In the genomic region with DNA sequence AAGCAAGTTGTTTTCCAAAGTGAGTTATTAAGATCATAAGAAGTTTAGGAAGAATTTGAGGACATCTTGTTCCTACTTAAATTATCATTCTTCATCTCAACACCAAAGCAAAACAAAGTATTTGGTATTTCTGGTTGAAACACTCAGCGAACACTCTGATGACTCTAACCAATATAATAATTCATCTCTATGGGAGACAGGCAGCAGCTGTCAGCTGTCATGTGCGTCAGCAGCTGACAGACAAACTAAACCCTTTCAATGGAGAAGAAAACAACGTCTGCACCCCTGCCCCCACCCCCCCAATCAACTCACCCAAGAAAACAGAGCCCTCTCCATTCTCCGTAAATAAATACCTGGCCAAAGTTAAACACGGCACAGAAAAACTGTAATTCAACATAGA, we compare ENCODE assay signal across 9 mouse cellular contexts. TPM values are rescaled to one million over a fixed set of nuclear protein-coding genes. Genes with fewer than 3 reads are reported as not detected.
DNase-seq lines count a peak whose midpoint lies in the region; ATAC-seq lines count a peak whose summit lies in the region.
"Had no signal": no experiment of that assay in that cellular context is flagged by ENCODE, and none has a peak within 500 bp of the region (broad histone marks: within the 10 kb centered on the region; RNA-seq: fewer than 3 reads in every experiment).

No protein-coding gene starts in this region.

- peaks cover 14% of the 10 kb centered on the region; the same call in 1 of the 2 replicates for H3K4me1 ChIP-seq in embryonic facial prominence, embryonic 14.5 days (ENCODE audit: control insufficient read depth, insufficient read depth, low read length)
- peaks cover 43% of the 10 kb centered on the region for H3K4me1 ChIP-seq in embryonic facial prominence, embryonic 10.5 days

- peak overlapping the region; percentile 17; the same call in 1 of the 2 replicates for H3K4me2 ChIP-seq in embryonic facial prominence, embryonic 14.5 days (ENCODE audit: low read depth, low read length)
- H3K4me2 ChIP-seq: embryonic facial prominence, embryonic 12.5 days had no signal

- no peak for ATAC-seq in embryonic facial prominence, embryonic 14.5 days (ENCODE audit: low read depth)
- no peak for ATAC-seq in monocyte, adult 5-6 weeks (replicated peaks; ENCODE audit: insufficient number of reproducible peaks, low FRiP score, low TSS enrichment, poor library complexity, severe bottlenecking)

- H3K27ac ChIP-seq in embryonic facial prominence, embryonic 14.5 days (replicated peaks; ENCODE audit: low read depth, low read length): peak overlapping the region; percentile 50; the same call in 1 of the 2 replicates
- no peak overlapping the region for H3K27ac ChIP-seq in embryonic facial prominence, embryonic 10.5 days (replicated peaks)
- H3K27ac ChIP-seq: embryonic facial prominence, embryonic 12.5 days had no signal

- H3K9me3 ChIP-seq in embryonic facial prominence, embryonic 14.5 days (ENCODE audit: control insufficient read depth, low read length): no peaks in the 10 kb centered on the region
- H3K9me3 ChIP-seq in embryonic facial prominence, embryonic 10.5 days: no peaks in the 10 kb centered on the region
- H3K9me3 ChIP-seq: embryonic facial prominence, embryonic 12.5 days had no signal

- H3K36me3 ChIP-seq in embryonic facial prominence, embryonic 14.5 days (ENCODE audit: control insufficient read depth, insufficient read depth, low read length): no peaks in the 10 kb centered on the region
- no peaks in the 10 kb centered on the region for H3K36me3 ChIP-seq in embryonic facial prominence, embryonic 10.5 days (replicated peaks)
- H3K36me3 ChIP-seq: embryonic facial prominence, embryonic 12.5 days had no signal

- no peak overlapping the region for H3K9ac ChIP-seq in embryonic facial prominence, embryonic 14.5 days (ENCODE audit: low read depth, low read length)
- H3K9ac ChIP-seq: embryonic facial prominence, embryonic 12.5 days had no signal

- no peak overlapping the region for H3K4me3 ChIP-seq in embryonic facial prominence, embryonic 14.5 days (ENCODE audit: low read depth, low read length)
- no peak overlapping the region for H3K4me3 ChIP-seq in embryonic facial prominence, embryonic 10.5 days
- H3K4me3 ChIP-seq: embryonic facial prominence, embryonic 12.5 days had no signal

- DNase-seq in embryonic facial prominence, embryonic 14.5 days (ENCODE audit: low spot score): peak; percentile 47
- no peak for DNase-seq in embryonic facial prominence, embryonic 10.5 days (ENCODE audit: low spot score)
- peak; percentile 65 for DNase-seq in layer of hippocampus, adult 9-11 months
- no peak for DNase-seq in layer of hippocampus, postnatal 10 days (ENCODE audit: low spot score in 2 of 2)
- peak; percentile 24 to 31 for DNase-seq in heart, postnatal 10 days
- peak; percentile 8 to 54 for DNase-seq in lung, postnatal 4 days
- no peak for DNase-seq in gastrocnemius, postnatal 25 days

- WGBS in embryonic facial prominence, embryonic 14.5 days: 28% methylated on average over 5 of the region's 5 CpGs
- 62% methylated on average over 5 of the region's 5 CpGs for WGBS in embryonic facial prominence, embryonic 10.5 days

- H3K27me3 ChIP-seq in embryonic facial prominence, embryonic 14.5 days (replicated peaks; ENCODE audit: control insufficient read depth, insufficient read depth, low read length): no peaks in the 10 kb centered on the region
- H3K27me3 ChIP-seq in embryonic facial prominence, embryonic 10.5 days (replicated peaks; ENCODE audit: low read depth, poor library complexity, severe bottlenecking): 0 out of 2 replicates have a peak, but pooled peaks cover 4% of the 10 kb centered on the region
- H3K27me3 ChIP-seq: embryonic facial prominence, embryonic 12.5 days had no signal

- intact Hi-C loops in heart, postnatal 10 days (cut with DNase I): no loop called here

RNA-seq across cellular contexts. Expression of a gene that starts 34.9 kb away (rescaled TPM):
- 7.1 and 7.9 TPM in 2 replicates for polyA plus RNA-seq in embryonic facial prominence, embryonic 14.5 days (2014; fragmentation: Nextera tagmentation; extraction: Ambion mirVana)
- 2.8 and 4.3 TPM in 2 replicates for polyA plus RNA-seq in embryonic facial prominence, embryonic 10.5 days (2016; fragmentation: Nextera tagmentation; extraction: Ambion mirVana)
- total RNA-seq in layer of hippocampus, postnatal 10 days (2021): 10 to 100 TPM; 36.2 to 40.1 TPM
- total RNA-seq in heart, postnatal 10 days (2021): 10 to 100 TPM in 1 of 2 experiments, 1 to 10 TPM in 1; 8.4 to 10.1 TPM
- total RNA-seq in monocyte, adult 5-6 weeks (2017): 13.7 to 14.4 TPM (median 13.8 TPM) in 3 replicates
- total RNA-seq in gastrocnemius, postnatal 25 days (2021): 10 to 100 TPM; 10.0 to 12.1 TPM

RNA-seq across cellular contexts. Expression of a gene that starts 39.0 kb away (rescaled TPM):
- polyA plus RNA-seq in embryonic facial prominence, embryonic 14.5 days (2014; fragmentation: Nextera tagmentation; extraction: Ambion mirVana): 23.8 and 25.5 TPM in 2 replicates
- 16.8 and 18.0 TPM in 2 replicates for polyA plus RNA-seq in embryonic facial prominence, embryonic 10.5 days (2016; fragmentation: Nextera tagmentation; extraction: Ambion mirVana)
- total RNA-seq in layer of hippocampus, postnatal 10 days (2021): 10 to 100 TPM; 22.8 to 26.7 TPM
- 10 to 100 TPM; 13.7 to 14.0 TPM for total RNA-seq in heart, postnatal 10 days (2021)
- total RNA-seq in monocyte, adult 5-6 weeks (2017): 25.7 to 34.2 TPM (median 30.7 TPM) in 3 replicates
- 10 to 100 TPM in 1 of 2 experiments, 1 to 10 TPM in 1; 9.9 to 10.0 TPM for total RNA-seq in gastrocnemius, postnatal 25 days (2021)

RNA-seq across cellular contexts. Expression of a gene that starts 39.1 kb away (rescaled TPM):
- 12.7 and 14.2 TPM in 2 replicates for polyA plus RNA-seq in embryonic facial prominence, embryonic 14.5 days (2014; fragmentation: Nextera tagmentation; extraction: Ambion mirVana)
- polyA plus RNA-seq in embryonic facial prominence, embryonic 10.5 days (2016; fragmentation: Nextera tagmentation; extraction: Ambion mirVana): 14.7 and 15.3 TPM in 2 replicates
- total RNA-seq in layer of hippocampus, postnatal 10 days (2021): 10 to 100 TPM; 12.1 to 12.6 TPM
- total RNA-seq in heart, postnatal 10 days (2021): 10 to 100 TPM; 14.0 to 17.4 TPM
- total RNA-seq in monocyte, adult 5-6 weeks (2017): 6.3 to 13.4 TPM (median 10.3 TPM) in 3 replicates
- total RNA-seq in gastrocnemius, postnatal 25 days (2021): 10 to 100 TPM; 30.4 to 33.6 TPM

Comparison
In these comparisons a context has a peak if more than half of its experiments do, and no peak if none do; other contexts are left out.
1. DNase-seq: peak in embryonic facial prominence, embryonic 14.5 days (single experiment), layer of hippocampus, adult 9-11 months (single experiment), heart, postnatal 10 days (2 of 2) and lung, postnatal 4 days (2 of 2); none in embryonic facial prominence, embryonic 10.5 days (single experiment), layer of hippocampus, postnatal 10 days (0 of 2) and gastrocnemius, postnatal 25 days (single experiment).